Mouse (Mus musculus): ENCODE results near the gene Spert. TPM values are rescaled to one million over a fixed set of nuclear protein-coding genes. Genes with fewer than 3 reads are reported as not detected.

The Spert gene
- polyA plus RNA-seq, 1 experiment from 2014 or later: not detected

DNA sequence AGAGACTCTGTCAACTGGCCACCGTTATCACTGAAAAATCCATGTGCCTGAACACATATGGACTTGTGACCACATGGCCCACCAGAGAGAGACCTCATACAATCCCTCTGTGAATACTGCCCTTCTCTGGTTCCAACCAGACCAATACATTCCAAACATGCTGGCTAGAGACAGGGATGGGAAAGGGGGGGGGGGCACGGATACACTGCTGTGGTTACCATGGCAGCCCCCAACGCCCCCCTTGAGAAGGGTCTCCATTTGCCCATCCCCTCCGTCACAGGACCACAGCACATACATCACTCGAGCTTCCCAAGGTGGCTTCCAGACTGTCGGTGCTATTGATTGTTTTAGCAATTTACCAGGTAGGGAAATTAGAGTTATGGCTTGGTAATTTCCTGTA, 23.5 kb upstream of the Spert start:
- H3K9ac ChIP-seq (ENCODE audit: low read depth, low read length): no peak overlapping the region
- no peaks in the 10 kb centered on the region for H3K9me3 ChIP-seq (replicated peaks; ENCODE audit: control insufficient read depth, low read length)
- no peak overlapping the region for H3K27ac ChIP-seq (ENCODE audit: low read depth, low read length)
- WGBS (ENCODE audit: insufficient replicate concordance): 80% methylated on average over 6 of the region's 6 CpGs
- no peaks in the 10 kb centered on the region for H3K27me3 ChIP-seq (ENCODE audit: control insufficient read depth, insufficient read depth, low read length)
- H3K4me2 ChIP-seq: no peak overlapping the region
- no peak for ATAC-seq (replicated peaks; ENCODE audit: insufficient number of reproducible peaks, low FRiP score, low TSS enrichment)
- no peaks in the 10 kb centered on the region for H3K4me1 ChIP-seq (ENCODE audit: control insufficient read depth, insufficient read depth, low read length)
- H3K4me3 ChIP-seq (ENCODE audit: low read depth, low read length): no peak overlapping the region
- H3K36me3 ChIP-seq (ENCODE audit: control insufficient read depth, insufficient read depth, low read length): no peaks in the 10 kb centered on the region

- Histone ChIP-seq H3K9me3 (replicated peaks; ENCODE audit: control insufficient read depth, low read length) (no peaks in the 10 kb centered on the region), H3K4me1 (ENCODE audit: control insufficient read depth, insufficient read depth, low read length) (no peaks in the 10 kb centered on the region), H3K36me3 (ENCODE audit: control insufficient read depth, insufficient read depth, low read length) (no peaks in the 10 kb centered on the region), H3K4me3 (ENCODE audit: low read depth, low read length) (no peak overlapping the region), H3K27me3 (ENCODE audit: control insufficient read depth, insufficient read depth, low read length) (no peaks in the 10 kb centered on the region), H3K4me2 (no peak overlapping the region), H3K27ac (ENCODE audit: low read depth, low read length) (no peak overlapping the region), H3K9ac (ENCODE audit: low read depth, low read length) (no peak overlapping the region)
- no peak for ATAC-seq (replicated peaks; ENCODE audit: insufficient number of reproducible peaks, low FRiP score, low TSS enrichment)
- 80% methylated on average over 2 of the region's 2 CpGs for WGBS (ENCODE audit: insufficient replicate concordance)
Observed at GRCm38 (mm10) chr14:75609176-75609575, 16.3 kb upstream of the Spert start.

DNA sequence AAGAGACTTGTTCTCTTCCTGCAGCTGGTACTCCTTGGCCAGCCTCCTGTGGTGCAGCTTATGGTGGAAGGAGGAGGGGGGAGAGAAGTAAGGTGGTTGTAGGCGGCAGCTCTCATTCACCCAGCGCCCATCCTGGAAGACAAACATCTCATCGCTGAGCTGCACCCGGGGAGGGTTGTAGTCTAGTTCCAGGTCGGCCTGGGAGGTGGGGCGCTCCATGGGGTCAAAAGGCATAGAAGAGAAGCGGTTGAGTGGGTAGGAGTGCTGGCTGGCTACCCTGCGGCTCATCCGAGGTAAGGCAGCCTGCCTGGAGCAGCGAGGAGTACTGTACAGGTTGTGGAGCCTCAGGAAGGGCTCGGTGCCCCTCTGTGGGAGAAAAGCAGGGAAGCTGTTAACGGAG, 9.0 kb downstream of the Spert start:
- H3K9ac ChIP-seq (ENCODE audit: low read depth, low read length): no peak overlapping the region
- WGBS (ENCODE audit: insufficient replicate concordance): 82% methylated on average over 12 of the region's 12 CpGs
- no peaks in the 10 kb centered on the region for H3K36me3 ChIP-seq (ENCODE audit: control insufficient read depth, insufficient read depth, low read length)

GRCm38 (mm10) chr14:75579010-75579409, 13.9 kb downstream of the Spert start:
- no peak for ATAC-seq (replicated peaks; ENCODE audit: insufficient number of reproducible peaks, low FRiP score, low TSS enrichment)
- Histone ChIP-seq H3K9ac (ENCODE audit: low read depth, low read length) (no peak overlapping the region), H3K27me3 (ENCODE audit: control insufficient read depth, insufficient read depth, low read length) (no peaks in the 10 kb centered on the region; the same call in 1 of the 2 replicates), H3K4me3 (ENCODE audit: low read depth, low read length) (no peak overlapping the region), H3K4me1 (ENCODE audit: control insufficient read depth, insufficient read depth, low read length) (no peaks in the 10 kb centered on the region), H3K27ac (ENCODE audit: low read depth, low read length) (no peak overlapping the region), H3K4me2 (no peak overlapping the region), H3K36me3 (ENCODE audit: control insufficient read depth, insufficient read depth, low read length) (no peaks in the 10 kb centered on the region), H3K9me3 (replicated peaks; ENCODE audit: control insufficient read depth, low read length) (no peaks in the 10 kb centered on the region)
- 70% methylated on average over 6 of the region's 6 CpGs for WGBS (ENCODE audit: insufficient replicate concordance)

More for the DNA sequence above, 9.0 kb downstream of the Spert start:
- H3K9me3 ChIP-seq (replicated peaks; ENCODE audit: control insufficient read depth, low read length): no peaks in the 10 kb centered on the region
- no peak for ATAC-seq (replicated peaks; ENCODE audit: insufficient number of reproducible peaks, low FRiP score, low TSS enrichment)
- no peak overlapping the region for H3K4me2 ChIP-seq
- no peaks in the 10 kb centered on the region for H3K4me1 ChIP-seq (ENCODE audit: control insufficient read depth, insufficient read depth, low read length)
- no peaks in the 10 kb centered on the region; the same call in 1 of the 2 replicates for H3K27me3 ChIP-seq (ENCODE audit: control insufficient read depth, insufficient read depth, low read length)
- no peak overlapping the region for H3K4me3 ChIP-seq (ENCODE audit: low read depth, low read length)
- no peak overlapping the region for H3K27ac ChIP-seq (ENCODE audit: low read depth, low read length)

DNA sequence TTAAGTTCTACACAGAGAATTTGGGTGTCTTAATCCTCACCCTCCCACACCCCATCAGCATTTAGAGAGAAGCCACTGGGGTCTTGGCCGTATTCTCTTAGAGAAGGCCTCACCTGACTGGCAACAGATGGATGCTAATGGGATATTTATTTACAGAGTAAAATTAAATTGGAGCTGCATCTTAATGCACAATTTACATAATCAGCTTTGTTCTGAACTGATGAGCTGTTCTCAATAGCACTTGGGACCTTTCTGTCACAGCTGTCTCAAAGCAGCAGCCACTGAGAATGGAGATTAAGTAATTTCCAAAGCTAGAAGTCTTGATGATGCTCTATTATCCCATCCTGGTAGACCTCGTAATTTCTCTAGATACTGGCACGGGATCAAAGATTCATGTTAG, 26.6 kb downstream of the Spert start:
- H3K9me3 ChIP-seq (replicated peaks; ENCODE audit: control insufficient read depth, low read length): no peaks in the 10 kb centered on the region
- no peak for ATAC-seq (replicated peaks; ENCODE audit: insufficient number of reproducible peaks, low FRiP score, low TSS enrichment)
- H3K4me2 ChIP-seq: no peak overlapping the region
- H3K27me3 ChIP-seq (ENCODE audit: control insufficient read depth, insufficient read depth, low read length): no peaks in the 10 kb centered on the region
- no peak overlapping the region for H3K9ac ChIP-seq (ENCODE audit: low read depth, low read length)
- no peak overlapping the region for H3K4me3 ChIP-seq (ENCODE audit: low read depth, low read length)
- H3K36me3 ChIP-seq (ENCODE audit: control insufficient read depth, insufficient read depth, low read length): no peaks in the 10 kb centered on the region
- H3K27ac ChIP-seq (ENCODE audit: low read depth, low read length): no peak overlapping the region
- 84% methylated on average over 3 of the region's 3 CpGs for WGBS (ENCODE audit: insufficient replicate concordance)
- no peaks in the 10 kb centered on the region for H3K4me1 ChIP-seq (ENCODE audit: control insufficient read depth, insufficient read depth, low read length)

GRCm38 (mm10) chr14:75565534-75566140, 27.3 kb downstream of the Spert start:
- Histone ChIP-seq H3K36me3 (ENCODE audit: control insufficient read depth, insufficient read depth, low read length) (no peaks in the 10 kb centered on the region), H3K9me3 (replicated peaks; ENCODE audit: control insufficient read depth, low read length) (no peaks in the 10 kb centered on the region), H3K4me3 (ENCODE audit: low read depth, low read length) (no peak overlapping the region), H3K9ac (ENCODE audit: low read depth, low read length) (no peak overlapping the region), H3K27me3 (ENCODE audit: control insufficient read depth, insufficient read depth, low read length) (no peaks in the 10 kb centered on the region), H3K4me1 (ENCODE audit: control insufficient read depth, insufficient read depth, low read length) (0 out of 2 replicates have a peak, but pooled peaks cover under 1% of the 10 kb centered on the region), H3K4me2 (no peak overlapping the region), H3K27ac (ENCODE audit: low read depth, low read length) (no peak overlapping the region)
- ATAC-seq (replicated peaks; ENCODE audit: insufficient number of reproducible peaks, low FRiP score, low TSS enrichment): no peak
- 64% methylated on average over 14 of the region's 14 CpGs for WGBS (ENCODE audit: insufficient replicate concordance)

- no peaks in the 10 kb centered on the region for H3K9me3 ChIP-seq (replicated peaks; ENCODE audit: control insufficient read depth, low read length)
- no peaks in the 10 kb centered on the region for H3K36me3 ChIP-seq (ENCODE audit: control insufficient read depth, insufficient read depth, low read length)
- no peak overlapping the region for H3K9ac ChIP-seq (ENCODE audit: low read depth, low read length)
- H3K4me1 ChIP-seq (ENCODE audit: control insufficient read depth, insufficient read depth, low read length): 0 out of 2 replicates have a peak, but pooled peaks cover 2% of the 10 kb centered on the region
- H3K4me3 ChIP-seq (ENCODE audit: low read depth, low read length): no peak overlapping the region
- 0 out of 2 replicates have a peak, but pooled peaks cover 2% of the 10 kb centered on the region for H3K27me3 ChIP-seq (ENCODE audit: control insufficient read depth, insufficient read depth, low read length)
- H3K27ac ChIP-seq (ENCODE audit: low read depth, low read length): no peak overlapping the region
- no peak for ATAC-seq (replicated peaks; ENCODE audit: insufficient number of reproducible peaks, low FRiP score, low TSS enrichment)
- no peak overlapping the region for H3K4me2 ChIP-seq
- 45% methylated on average over 9 of the region's 9 CpGs for WGBS (ENCODE audit: insufficient replicate concordance)
Observed at GRCm38 (mm10) chr14:75561577-75562331, 31.2 kb downstream of the Spert start.

DNA sequence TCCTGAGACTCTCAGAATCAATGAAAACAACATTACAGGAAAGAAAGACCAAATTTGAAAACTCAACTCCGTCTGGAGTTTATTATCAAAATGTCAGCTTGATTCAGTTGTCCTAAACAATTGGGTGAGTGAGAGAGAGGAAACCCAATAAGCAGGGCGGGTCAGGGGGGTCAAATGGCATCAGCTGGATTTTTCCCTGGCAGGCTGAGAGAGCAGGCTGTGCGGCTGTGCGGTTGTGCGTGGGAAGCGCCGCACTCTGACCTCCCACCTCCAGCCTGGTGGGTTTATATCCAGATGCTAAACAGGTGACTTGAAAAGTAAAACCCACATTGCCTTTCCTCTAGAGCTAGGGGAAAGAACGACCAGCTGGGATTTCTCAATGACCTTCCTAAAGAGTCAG, 51.2 kb downstream of the Spert start:
- no peaks in the 10 kb centered on the region for H3K27me3 ChIP-seq (ENCODE audit: control insufficient read depth, insufficient read depth, low read length)
- H3K36me3 ChIP-seq (ENCODE audit: control insufficient read depth, insufficient read depth, low read length): no peaks in the 10 kb centered on the region
- no peak for ATAC-seq (replicated peaks; ENCODE audit: insufficient number of reproducible peaks, low FRiP score, low TSS enrichment)
- H3K4me1 ChIP-seq (ENCODE audit: control insufficient read depth, insufficient read depth, low read length): no peaks in the 10 kb centered on the region
- H3K9me3 ChIP-seq (replicated peaks; ENCODE audit: control insufficient read depth, low read length): no peaks in the 10 kb centered on the region
- no peak overlapping the region for H3K4me3 ChIP-seq (ENCODE audit: low read depth, low read length)
- 26% methylated on average over 8 of the region's 8 CpGs for WGBS (ENCODE audit: insufficient replicate concordance)
- H3K27ac ChIP-seq (ENCODE audit: low read depth, low read length): no peak overlapping the region
- no peak overlapping the region for H3K9ac ChIP-seq (ENCODE audit: low read depth, low read length)
- no peak overlapping the region for H3K4me2 ChIP-seq

DNA sequence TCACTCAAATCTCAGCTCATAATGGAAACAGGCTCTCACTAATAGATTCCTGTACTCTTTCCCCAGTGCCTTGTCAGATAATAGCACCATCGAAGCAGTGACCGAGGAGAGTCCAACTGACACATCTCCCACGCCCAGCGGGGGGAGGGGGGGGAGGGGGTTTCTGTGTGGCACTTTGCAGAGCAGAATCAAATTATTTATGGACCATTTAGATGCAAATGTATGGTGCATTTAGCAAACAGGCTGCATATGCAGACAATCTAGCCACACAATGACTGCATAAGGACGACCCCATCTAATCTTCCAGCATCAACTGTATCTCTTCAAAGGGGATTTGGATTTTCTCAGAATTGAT, 51.9 kb downstream of the Spert start:
- no peaks in the 10 kb centered on the region for H3K36me3 ChIP-seq (ENCODE audit: control insufficient read depth, insufficient read depth, low read length)
- H3K9ac ChIP-seq (ENCODE audit: low read depth, low read length): no peak overlapping the region
- ATAC-seq (replicated peaks; ENCODE audit: insufficient number of reproducible peaks, low FRiP score, low TSS enrichment): no peak; the same call in 1 of the 2 replicates
- no peak overlapping the region for H3K27ac ChIP-seq (ENCODE audit: low read depth, low read length)
- no peaks in the 10 kb centered on the region for H3K27me3 ChIP-seq (ENCODE audit: control insufficient read depth, insufficient read depth, low read length)
- H3K4me3 ChIP-seq (ENCODE audit: low read depth, low read length): no peak overlapping the region
- WGBS (ENCODE audit: insufficient replicate concordance): 23% methylated on average over 5 of the region's 5 CpGs
- H3K4me2 ChIP-seq: no peak overlapping the region
- 0 out of 2 replicates have a peak, but pooled peaks cover 4% of the 10 kb centered on the region for H3K4me1 ChIP-seq (ENCODE audit: control insufficient read depth, insufficient read depth, low read length)
- H3K9me3 ChIP-seq (replicated peaks; ENCODE audit: control insufficient read depth, low read length): no peaks in the 10 kb centered on the region

All from heart, embryonic 11.5 days (tissue).